Mouse (Mus musculus) hindbrain, embryonic 11.5 days (tissue): ENCODE measurements around the gene Ptma. TPM values are rescaled to one million over a fixed set of nuclear protein-coding genes. Genes with fewer than 3 reads are reported as not detected.

ENCODE experiments used
- ATAC-seq: fragments of 200-750 bp; cut with Nextera tagmentation; 2 replicates; pipeline ENCODE4 v1.8.0; 2017; ENCODE audit warnings: mild to moderate bottlenecking, moderate TSS enrichment, moderate library complexity; ENCODE audit not compliant: low FRiP score
- DNase-seq: peaks from one replicate; pipeline ENCODE4 v3.0.0-alpha.2; 2015; ENCODE audit warnings: low spot score
- H3K27ac ChIP-seq: fragments of 300-500 bp; sonication (generic); 2 replicates; pipeline ENCODE4 v1.5.1; 2014; ENCODE audit warnings: mild to moderate bottlenecking, low read depth, low read length
- H3K27me3 ChIP-seq: fragments of 300-500 bp; sonication (generic); 2 replicates; pipeline ENCODE4 v1.6.1; 2014; ENCODE audit warnings: mild to moderate bottlenecking, low read length, moderate library complexity, mixed read lengths; ENCODE audit not compliant: control insufficient read depth, insufficient read depth
- H3K36me3 ChIP-seq: fragments of 300-500 bp; sonication (generic); 2 replicates; pipeline ENCODE4 v1.6.1; 2014; ENCODE audit warnings: mild to moderate bottlenecking, low read length, moderate library complexity, mixed read lengths; ENCODE audit not compliant: control insufficient read depth, insufficient read depth
- H3K4me1 ChIP-seq: fragments of 300-500 bp; sonication (generic); replicated peaks from 2 replicates; pipeline ENCODE4 v1.6.1; 2014; ENCODE audit warnings: low read length, mixed read lengths; ENCODE audit not compliant: control insufficient read depth, insufficient read depth
- H3K4me2 ChIP-seq: fragments of 300-500 bp; sonication (generic); replicated peaks from 2 replicates; pipeline ENCODE4 v1.6.1; 2014; ENCODE audit warnings: mild to moderate bottlenecking, low read depth, low read length
- H3K4me3 ChIP-seq: fragments of 300-500 bp; sonication (generic); 2 replicates; pipeline ENCODE4 v1.5.1; 2014; ENCODE audit warnings: low read depth, low read length
- H3K9ac ChIP-seq: fragments of 300-500 bp; sonication (generic); 2 replicates; pipeline ENCODE4 v1.6.1; 2014; ENCODE audit warnings: low read depth, low read length
- H3K9me3 ChIP-seq: fragments of 300-500 bp; sonication (generic); 2 replicates; pipeline ENCODE4 v1.6.1; 2016; ENCODE audit warnings: low read length; ENCODE audit not compliant: control insufficient read depth
- WGBS: fragments of 180-500 bp; shearing (Covaris S2); extraction: QIAGEN DNeasy Blood & Tissue Kit; methylation state at CpG from one replicate; pipeline ENCODE4 v1.1.7; 2014; 5-methylcytosine and 5-hydroxymethylcytosine counted together
- polyA plus RNA-seq: library from polyadenylated mRNA; unstranded; fragments of >200 nt; fragmentation: Nextera tagmentation; extraction: Ambion mirVana; gene quantifications from 2 replicates; pipeline ENCODE4 v1.2.1, GENCODE M21; 2014

Gene Ptma
- polyA plus RNA-seq, 1 experiment from 2014 or later: 3,402 TPM

DNA sequence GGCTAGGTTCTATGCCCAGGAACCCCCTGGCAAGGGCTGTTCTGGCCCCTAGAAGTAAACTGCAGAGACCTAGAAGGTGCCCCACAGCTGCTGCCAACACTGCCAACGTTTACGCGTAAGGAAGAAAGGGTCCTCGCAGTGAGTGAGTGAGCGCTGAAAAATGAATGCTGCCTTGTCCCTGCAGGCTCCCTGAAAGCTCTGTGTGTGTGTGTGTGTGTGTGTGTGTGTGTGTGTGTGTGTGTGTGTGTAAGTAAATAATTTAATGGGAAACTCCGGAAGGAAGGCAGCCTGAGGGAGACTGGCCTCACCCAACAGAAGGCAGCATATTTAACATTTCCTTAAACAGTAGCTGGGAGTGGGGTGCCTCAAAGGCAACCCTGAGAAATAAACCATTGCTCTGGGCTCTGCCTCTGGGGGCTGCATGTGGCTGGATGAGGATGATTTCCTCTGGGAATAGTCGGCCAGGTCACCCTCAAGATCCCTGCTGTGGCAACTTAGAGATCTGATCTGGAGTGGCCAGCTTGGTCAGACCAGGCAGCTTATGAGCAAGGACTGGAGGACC, 34.9 kb upstream of the Ptma start:
- 0 out of 2 replicates have a peak overlapping the region, but pooled peaks have one; percentile 14 for H3K27ac ChIP-seq
- H3K27me3 ChIP-seq: no peaks in the 10 kb centered on the region
- no peak overlapping the region for H3K4me2 ChIP-seq
- peaks cover 2% of the 10 kb centered on the region; the same call in 1 of the 2 replicates for H3K4me1 ChIP-seq
- H3K36me3 ChIP-seq: no peaks in the 10 kb centered on the region
- peak overlapping the region; percentile 5; the same call in 1 of the 2 replicates for H3K9ac ChIP-seq
- no peak overlapping the region for H3K4me3 ChIP-seq
- no peaks in the 10 kb centered on the region for H3K9me3 ChIP-seq
- ATAC-seq: no peak
- WGBS: 69% methylated on average over 7 of the region's 7 CpGs
- DNase-seq: no peak

DNA sequence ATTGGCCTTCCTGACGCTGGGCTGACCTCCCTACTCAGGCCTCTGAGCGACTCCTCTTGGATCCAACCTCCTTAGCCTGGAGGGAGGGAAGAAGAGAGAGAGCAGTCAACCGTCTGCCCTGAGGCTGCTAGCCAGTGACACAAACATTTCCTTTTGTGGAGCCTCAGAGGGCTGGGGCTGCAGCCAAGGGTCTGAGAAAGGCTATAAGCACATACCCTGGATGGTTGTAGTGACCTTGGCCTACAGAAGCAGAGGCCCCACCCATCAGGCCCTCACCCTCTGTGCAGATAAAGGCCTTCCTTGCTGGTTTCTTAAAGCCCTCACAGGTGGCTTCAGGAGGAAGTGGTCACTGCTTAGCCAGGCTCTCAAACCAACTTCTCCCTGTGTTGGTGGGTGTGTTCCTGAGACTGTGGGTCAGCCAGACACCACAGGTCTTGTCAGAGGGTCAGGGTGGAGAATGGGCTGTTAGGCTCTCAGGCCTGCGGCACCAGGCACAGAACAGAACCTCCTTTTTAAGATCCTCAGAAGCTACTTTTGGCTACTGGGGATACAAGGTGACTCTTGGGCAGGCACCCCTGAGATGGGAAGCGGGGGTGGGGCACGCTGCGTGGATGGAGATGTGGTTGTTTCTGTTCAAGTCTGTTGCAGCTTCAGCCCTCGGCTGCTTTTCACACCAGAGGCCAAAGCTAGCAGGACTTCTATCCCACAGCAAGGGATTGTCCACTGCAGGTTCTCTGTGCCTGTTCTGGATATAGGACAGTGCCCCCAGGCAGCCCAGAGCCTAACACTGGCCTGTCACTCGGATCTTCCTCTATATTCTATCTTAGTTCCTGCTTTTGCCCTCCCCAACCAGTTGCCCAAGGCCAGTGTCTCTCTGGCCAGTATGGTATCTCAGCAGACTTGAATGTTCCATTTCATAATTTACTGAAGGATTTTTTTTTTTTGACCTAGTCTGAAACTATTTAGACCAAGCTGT, 34.1 kb upstream of the Ptma start:
- H3K27ac ChIP-seq: 0 out of 2 replicates have a peak overlapping the region, but pooled peaks have one; percentile 14
- WGBS: 71% methylated on average over 9 of the region's 9 CpGs
- H3K9ac ChIP-seq: no peak overlapping the region; the same call in 1 of the 2 replicates
- no peaks in the 10 kb centered on the region for H3K9me3 ChIP-seq
- ATAC-seq (no peak), DNase-seq (no peak)
- H3K4me1 ChIP-seq: peaks cover 2% of the 10 kb centered on the region; the same call in 1 of the 2 replicates
- H3K27me3 ChIP-seq: no peaks in the 10 kb centered on the region
- H3K36me3 ChIP-seq: no peaks in the 10 kb centered on the region
- H3K4me2 ChIP-seq: no peak overlapping the region
- H3K4me3 ChIP-seq: no peak overlapping the region

DNA sequence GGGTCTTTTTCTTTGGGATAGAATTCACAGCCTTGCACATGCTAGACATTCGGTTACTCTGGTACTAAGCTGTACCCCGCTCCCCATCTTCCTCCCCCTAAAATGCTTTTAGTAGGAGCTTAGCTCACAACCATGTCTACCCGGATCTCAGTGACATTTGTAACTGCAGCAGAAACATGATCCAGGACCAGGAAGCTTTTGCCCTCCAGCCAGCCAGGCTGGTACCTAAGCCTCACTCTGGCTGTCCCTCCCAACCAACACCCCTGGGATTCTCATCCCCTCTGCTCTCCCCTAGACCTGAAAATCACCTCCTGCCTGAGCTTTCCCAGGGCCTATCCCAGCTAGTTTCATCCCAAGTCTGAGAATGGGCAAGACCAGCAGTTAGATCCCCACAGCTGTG, 32.7 kb upstream of the Ptma start:
- ATAC-seq: no peak
- no peaks in the 10 kb centered on the region for H3K9me3 ChIP-seq
- H3K4me3 ChIP-seq: no peak overlapping the region
- no peak overlapping the region for H3K9ac ChIP-seq
- H3K27ac ChIP-seq: no peak overlapping the region
- 87% methylated on average over 3 of the region's 3 CpGs for WGBS
- H3K36me3 ChIP-seq: no peaks in the 10 kb centered on the region
- no peak overlapping the region for H3K4me2 ChIP-seq
- no peak for DNase-seq
- H3K4me1 ChIP-seq: peaks cover 2% of the 10 kb centered on the region
- no peaks in the 10 kb centered on the region for H3K27me3 ChIP-seq

DNA sequence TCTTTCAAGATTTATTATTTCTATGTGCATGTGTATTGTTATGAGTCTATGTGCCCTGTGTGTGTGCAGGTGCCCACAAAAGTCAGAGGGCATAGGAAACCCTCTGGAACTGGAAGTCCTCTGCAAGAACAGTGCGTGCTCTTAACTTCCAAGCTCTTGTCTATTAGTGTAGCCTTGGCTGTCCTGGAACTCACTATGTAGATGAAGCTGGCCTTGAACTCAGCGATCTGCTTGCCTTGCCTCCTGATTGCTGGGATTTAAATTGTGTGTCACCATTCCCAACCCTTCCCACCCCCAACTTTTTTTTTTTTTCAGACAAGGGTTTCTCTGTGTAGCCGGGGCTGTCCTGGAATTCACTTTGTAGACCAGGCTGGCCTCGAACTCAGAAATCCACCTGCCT, 30.2 kb upstream of the Ptma start:
- Histone ChIP-seq H3K9ac (no peak overlapping the region), H3K27me3 (no peaks in the 10 kb centered on the region), H3K4me2 (no peak overlapping the region), H3K4me3 (no peak overlapping the region), H3K36me3 (no peaks in the 10 kb centered on the region), H3K27ac (no peak overlapping the region), H3K4me1 (peaks cover 2% of the 10 kb centered on the region), H3K9me3 (no peaks in the 10 kb centered on the region)
- DNase-seq (no peak), ATAC-seq (no peak)
- WGBS: 91% methylated on average over 4 of the region's 4 CpGs

DNA sequence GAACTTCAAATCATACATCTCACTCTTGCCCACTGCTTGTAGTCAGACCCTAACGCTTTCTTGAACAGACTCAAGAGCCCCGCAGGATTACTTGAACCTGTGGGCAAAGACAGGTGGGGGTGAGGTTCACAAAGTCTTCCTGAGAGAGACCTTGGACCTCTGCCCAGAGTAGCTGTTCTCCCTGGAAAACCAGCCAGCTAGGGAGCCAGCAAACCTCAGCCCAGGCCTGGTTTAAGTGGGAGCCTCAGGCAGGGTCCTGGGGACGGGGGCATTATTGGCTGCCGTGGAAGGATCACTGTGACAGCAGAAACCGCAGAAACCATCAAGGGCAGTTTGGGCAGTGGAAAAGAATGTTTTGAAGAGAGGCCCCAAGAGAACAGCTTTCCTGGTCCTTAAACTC, 29.2 kb upstream of the Ptma start:
- no peaks in the 10 kb centered on the region for H3K9me3 ChIP-seq
- no peaks in the 10 kb centered on the region for H3K27me3 ChIP-seq
- H3K4me3 ChIP-seq: no peak overlapping the region
- no peak for DNase-seq
- H3K36me3 ChIP-seq: no peaks in the 10 kb centered on the region
- no peak for ATAC-seq
- no peak overlapping the region for H3K27ac ChIP-seq
- no peak overlapping the region for H3K9ac ChIP-seq
- peaks cover 2% of the 10 kb centered on the region; the same call in 1 of the 2 replicates for H3K4me1 ChIP-seq
- 89% methylated on average over 5 of the region's 5 CpGs for WGBS
- H3K4me2 ChIP-seq: no peak overlapping the region

DNA sequence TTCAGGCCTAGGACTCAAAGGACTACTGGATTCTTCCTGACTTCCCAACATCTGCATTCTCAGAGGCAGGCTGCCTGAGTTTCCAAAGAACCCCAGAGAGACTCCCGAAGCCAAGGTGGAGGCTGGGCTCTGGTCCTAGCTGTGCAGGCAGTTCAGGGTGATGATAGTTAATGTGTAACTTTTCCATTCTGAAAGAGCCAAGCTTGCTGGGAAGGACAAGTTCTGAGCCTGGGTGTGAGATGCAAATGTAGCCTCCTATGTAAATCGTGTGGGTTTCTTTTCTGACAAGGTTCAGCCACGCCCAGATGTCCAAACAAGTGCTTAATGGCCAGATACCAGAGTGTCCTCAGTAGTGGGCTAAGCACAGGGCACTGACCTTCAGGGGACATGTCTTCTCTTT, 28.5 kb upstream of the Ptma start:
- H3K27ac ChIP-seq: no peak overlapping the region
- no peak for ATAC-seq
- H3K9me3 ChIP-seq: no peaks in the 10 kb centered on the region
- H3K4me3 ChIP-seq: no peak overlapping the region
- H3K27me3 ChIP-seq: no peaks in the 10 kb centered on the region
- peaks cover 2% of the 10 kb centered on the region; the same call in 1 of the 2 replicates for H3K4me1 ChIP-seq
- 34% methylated on average over 3 of the region's 3 CpGs for WGBS
- no peak overlapping the region for H3K9ac ChIP-seq
- no peak overlapping the region for H3K4me2 ChIP-seq
- no peak for DNase-seq
- no peaks in the 10 kb centered on the region for H3K36me3 ChIP-seq

DNA sequence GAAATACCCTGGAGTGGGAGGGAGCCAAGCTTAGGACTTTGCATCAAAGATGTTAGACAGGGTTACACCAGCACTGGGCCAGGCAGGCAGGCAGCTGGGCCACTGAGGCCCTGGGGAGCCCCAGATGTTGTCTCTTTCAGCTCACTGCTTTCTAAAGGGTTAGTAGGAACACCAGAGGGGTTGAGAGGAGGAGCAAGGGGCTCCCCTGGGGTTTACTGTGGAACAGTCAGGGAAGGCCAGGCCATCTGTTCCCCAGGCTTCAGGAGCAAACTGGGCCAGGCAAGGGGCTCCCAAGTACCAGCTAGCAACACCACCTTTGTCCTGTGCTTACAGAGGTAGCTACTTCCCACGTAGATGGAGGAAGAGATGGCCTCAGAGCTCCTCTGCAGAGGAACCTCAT, 27.9 kb upstream of the Ptma start:
- Histone ChIP-seq H3K27me3 (no peaks in the 10 kb centered on the region), H3K9ac (no peak overlapping the region), H3K4me2 (no peak overlapping the region), H3K9me3 (no peaks in the 10 kb centered on the region), H3K27ac (peak overlapping the region; percentile 37; the same call in 1 of the 2 replicates), H3K4me1 (peaks cover 6% of the 10 kb centered on the region), H3K4me3 (no peak overlapping the region), H3K36me3 (no peaks in the 10 kb centered on the region)
- ATAC-seq (0 out of 2 replicates have a peak, but pooled peaks have one; percentile 31), DNase-seq (peak; percentile 59)
- 58% methylated on average over 1 of the region's 1 CpGs for WGBS

DNA sequence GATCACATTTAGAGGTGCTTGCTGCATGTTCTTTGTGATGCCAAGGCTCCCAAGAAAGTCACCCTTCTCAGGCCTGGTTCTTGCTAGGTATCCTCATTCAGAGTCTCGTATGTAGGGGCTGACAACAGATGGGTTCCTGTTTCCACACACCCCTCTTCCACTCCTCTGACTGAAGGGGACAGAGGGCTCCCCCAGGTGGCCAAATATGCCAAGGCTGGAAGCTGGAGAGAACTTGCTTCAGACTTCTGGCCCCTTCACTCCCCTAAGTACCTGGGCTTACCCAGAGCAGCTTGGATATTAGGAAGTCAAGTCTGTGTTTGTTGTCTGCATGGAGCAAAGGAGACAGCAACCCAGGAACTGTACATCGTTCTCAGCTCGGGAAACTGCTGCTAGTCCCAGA, 26.6 kb upstream of the Ptma start:
- WGBS: 40% methylated on average over 3 of the region's 3 CpGs
- no peaks in the 10 kb centered on the region for H3K36me3 ChIP-seq
- no peaks in the 10 kb centered on the region for H3K9me3 ChIP-seq
- peaks cover 8% of the 10 kb centered on the region for H3K4me1 ChIP-seq
- H3K27ac ChIP-seq: no peak overlapping the region
- H3K27me3 ChIP-seq: no peaks in the 10 kb centered on the region
- ATAC-seq (no peak), DNase-seq (peak; percentile 69)
- H3K4me2 ChIP-seq: no peak overlapping the region
- no peak overlapping the region for H3K4me3 ChIP-seq
- no peak overlapping the region for H3K9ac ChIP-seq
